Comparison of ENCODE assay signal across 22 mouse cellular contexts in genomic region chr5:91852330-91852729, GRCm38 (mm10).
"Had no signal": no experiment of that assay in that cellular context is flagged by ENCODE, and none has a peak within 500 bp of the region (broad histone marks: within the 10 kb centered on the region; RNA-seq: fewer than 3 reads in every experiment).

No protein-coding gene starts in this region.

- H3K27ac ChIP-seq: heart, embryonic 10.5 days; hindbrain, embryonic 13.5 days; hindbrain, embryonic 15.5 days; hindbrain, postnatal 0 days; kidney, embryonic 15.5 days; kidney, postnatal 0 days; limb, embryonic 13.5 days; limb, embryonic 15.5 days had no signal

- H3K4me2 ChIP-seq: heart, embryonic 12.5 days; hindbrain, embryonic 13.5 days; hindbrain, embryonic 15.5 days; kidney, embryonic 15.5 days; limb, embryonic 13.5 days; limb, embryonic 15.5 days had no signal

- H3K36me3 ChIP-seq: heart, embryonic 10.5 days; heart, embryonic 12.5 days; hindbrain, embryonic 13.5 days; hindbrain, embryonic 15.5 days; kidney, embryonic 15.5 days; limb, embryonic 13.5 days; limb, embryonic 15.5 days had no signal

- ATAC-seq: hindbrain, postnatal 0 days; intestine, embryonic 16.5 days had no signal

- H3K27me3 ChIP-seq: heart, embryonic 12.5 days; hindbrain, embryonic 13.5 days; hindbrain, embryonic 15.5 days; kidney, embryonic 15.5 days; limb, embryonic 13.5 days; limb, embryonic 15.5 days had no signal

- DNase-seq: gastrocnemius, postnatal 14 days; gastrocnemius, postnatal 36 days; heart, adult 18-20 months; heart, postnatal 10 days; kidney, adult 11 months; kidney, adult 2 months; kidney, adult 9 months; kidney, postnatal 14 days; kidney, postnatal 36 days; layer of hippocampus, adult 9-11 months; layer of hippocampus, postnatal 36 days; left cerebral cortex, postnatal 4 days had no signal

- H3K9me3 ChIP-seq: heart, embryonic 10.5 days; heart, embryonic 12.5 days; hindbrain, embryonic 13.5 days; hindbrain, embryonic 15.5 days; kidney, embryonic 15.5 days; limb, embryonic 13.5 days; limb, embryonic 15.5 days had no signal

- H3K4me3 ChIP-seq: heart, embryonic 10.5 days; heart, embryonic 12.5 days; hindbrain, embryonic 13.5 days; hindbrain, embryonic 15.5 days; kidney, embryonic 15.5 days; limb, embryonic 13.5 days; limb, embryonic 15.5 days had no signal

- H3K4me1 ChIP-seq: heart, embryonic 10.5 days; heart, embryonic 12.5 days; hindbrain, embryonic 13.5 days; hindbrain, embryonic 15.5 days; kidney, embryonic 15.5 days; limb, embryonic 13.5 days; limb, embryonic 15.5 days had no signal

- H3K9ac ChIP-seq: heart, embryonic 12.5 days; hindbrain, embryonic 13.5 days; hindbrain, embryonic 15.5 days; kidney, embryonic 15.5 days; limb, embryonic 13.5 days; limb, embryonic 15.5 days had no signal
